Mouse (Mus musculus): ENCODE results near the gene Galr3. TPM values are rescaled to one million over a fixed set of nuclear protein-coding genes. Genes with fewer than 3 reads are reported as not detected.
"Not testable (repeated sequence)": the region's sequence is repeated elsewhere in the genome, so short reads cannot be mapped to it uniquely, and the experiment has no call there.

The Galr3 gene
- under 1 TPM; 0.30 to 0.36 TPM for total RNA-seq (2021)
- long read RNA-seq, experiment 1 = 0 reads
- long read RNA-seq, experiment 2 = 0 reads

GRCm38 (mm10) chr15:79041585-79041984, at the start of gene Galr3:
Gene Galr3 (plus strand): TSS chr15:79041885.
- DNase-seq = no peak

- DNase-seq = no peak
Observed at GRCm38 (mm10) chr15:78992235-78992634, 49.5 kb upstream of the Galr3 start.

- DNase-seq = no peak
Observed at GRCm38 (mm10) chr15:78992925-78993324, 48.8 kb upstream of the Galr3 start.

GRCm38 (mm10) chr15:78995916-78996315, 45.8 kb upstream of the Galr3 start:
- DNase-seq = no peak

- DNase-seq = no peak
Observed at GRCm38 (mm10) chr15:78996663-78997062, 45.0 kb upstream of the Galr3 start.

- no peak for DNase-seq
Observed at GRCm38 (mm10) chr15:78998348-78998747, 43.3 kb upstream of the Galr3 start.

GRCm38 (mm10) chr15:78999586-78999985, 42.1 kb upstream of the Galr3 start:
- DNase-seq = no peak

- no peak for DNase-seq
Observed at GRCm38 (mm10) chr15:79000357-79000791, 41.3 kb upstream of the Galr3 start.

- DNase-seq = no peak
Observed at GRCm38 (mm10) chr15:79001559-79001958, 40.1 kb upstream of the Galr3 start.

GRCm38 (mm10) chr15:79002036-79002435, 39.6 kb upstream of the Galr3 start:
- peak; percentile 84 to 90 for DNase-seq

GRCm38 (mm10) chr15:79003079-79003478, 38.6 kb upstream of the Galr3 start:
- DNase-seq = no peak

- no peak for DNase-seq
Observed at GRCm38 (mm10) chr15:79005581-79005980, 36.1 kb upstream of the Galr3 start.

- no peak for DNase-seq
Observed at GRCm38 (mm10) chr15:79006638-79007037, 35.0 kb upstream of the Galr3 start.

GRCm38 (mm10) chr15:79007059-79007458, 34.6 kb upstream of the Galr3 start:
- DNase-seq = no peak

- DNase-seq = not testable (repeated sequence)
Observed at GRCm38 (mm10) chr15:79007836-79008235, 33.8 kb upstream of the Galr3 start.

GRCm38 (mm10) chr15:79009734-79010133, 32.0 kb upstream of the Galr3 start:
- DNase-seq = no peak

- no peak for DNase-seq
Observed at GRCm38 (mm10) chr15:79011550-79011949, 30.1 kb upstream of the Galr3 start.

GRCm38 (mm10) chr15:79013382-79013781, 28.3 kb upstream of the Galr3 start:
- no peak for DNase-seq

- DNase-seq = no peak
Observed at GRCm38 (mm10) chr15:79018191-79018590, 23.5 kb upstream of the Galr3 start.

GRCm38 (mm10) chr15:79018886-79019285, 22.8 kb upstream of the Galr3 start:
- no peak for DNase-seq

GRCm38 (mm10) chr15:79022671-79023230, 18.9 kb upstream of the Galr3 start:
- no peak for DNase-seq

GRCm38 (mm10) chr15:79023366-79023765, 18.3 kb upstream of the Galr3 start:
- DNase-seq = no peak

GRCm38 (mm10) chr15:79025687-79026308, 15.9 kb upstream of the Galr3 start:
- no peak for DNase-seq
